Mouse (Mus musculus) layer of hippocampus, adult 9-11 months (tissue): ENCODE data around the gene Ciz1.

ENCODE experiments used
- DNase-seq: peaks from one replicate; pipeline ENCODE4 v3.0.0; 2022

Ciz1 gene

GRCm38 (mm10) chr2:32352151-32353006 is at the start of gene Ciz1:
Ciz1 (plus strand) TSS chr2:32352327.
- peak; percentile 62 for DNase-seq

- no peak for DNase-seq
These were observed 49.2 kb upstream of the Ciz1 start for GRCm38 (mm10) chr2:32302952-32303351.

- DNase-seq = no peak
These were observed 47.8 kb upstream of the Ciz1 start for GRCm38 (mm10) chr2:32304145-32304832.

- no peak for DNase-seq
These were observed 46.5 kb upstream of the Ciz1 start for GRCm38 (mm10) chr2:32305668-32306067.

- no peak for DNase-seq
These were observed 46.0 kb upstream of the Ciz1 start for GRCm38 (mm10) chr2:32306176-32306575.

- DNase-seq = no peak
These were observed 44.8 kb upstream of the Ciz1 start for GRCm38 (mm10) chr2:32307247-32307798.

- no peak for DNase-seq
These were observed 44.0 kb upstream of the Ciz1 start for GRCm38 (mm10) chr2:32307941-32308760.

GRCm38 (mm10) chr2:32308870-32309568 is 43.1 kb upstream of the Ciz1 start:
- no peak for DNase-seq

GRCm38 (mm10) chr2:32310096-32310845 is 41.9 kb upstream of the Ciz1 start:
- no peak for DNase-seq

GRCm38 (mm10) chr2:32311443-32312317 is 40.4 kb upstream of the Ciz1 start:
- no peak for DNase-seq

GRCm38 (mm10) chr2:32312318-32312964 is 39.7 kb upstream of the Ciz1 start:
- DNase-seq = no peak

- DNase-seq = no peak
These were observed 37.3 kb upstream of the Ciz1 start for GRCm38 (mm10) chr2:32314831-32315230.

- DNase-seq = no peak
These were observed 36.4 kb upstream of the Ciz1 start for GRCm38 (mm10) chr2:32315751-32316150.

GRCm38 (mm10) chr2:32316887-32317656 is 35.1 kb upstream of the Ciz1 start:
- DNase-seq = no peak

- DNase-seq = no peak
These were observed 34.2 kb upstream of the Ciz1 start for GRCm38 (mm10) chr2:32317791-32318417.

GRCm38 (mm10) chr2:32318709-32319585 is 33.2 kb upstream of the Ciz1 start:
- DNase-seq = no peak
